Mouse (Mus musculus) embryonic facial prominence, embryonic 13.5 days (tissue): ENCODE data around the gene Scamp2. TPM values are rescaled to one million over a fixed set of nuclear protein-coding genes. Genes with fewer than 3 reads are reported as not detected.

Source experiments
- ATAC-seq: fragments of 200-750 bp; cut with Nextera tagmentation; 2 replicates; pipeline ENCODE4 v1.8.0; 2017; ENCODE audit warnings: low read depth; ENCODE audit not compliant: insufficient number of reproducible peaks, insufficient read depth, low FRiP score, low TSS enrichment
- H3K27ac ChIP-seq: fragments of 300-500 bp; sonication (generic); 2 replicates; pipeline ENCODE4 v1.5.1; 2015; ENCODE audit warnings: moderate library complexity, mild to moderate bottlenecking, inconsistent platforms
- H3K27me3 ChIP-seq: fragments of 300-500 bp; sonication (generic); 2 replicates; pipeline ENCODE4 v1.6.1; 2015; ENCODE audit warnings: mild to moderate bottlenecking, inconsistent platforms
- H3K36me3 ChIP-seq: fragments of 300-500 bp; sonication (generic); 2 replicates; pipeline ENCODE4 v1.6.1; 2015; ENCODE audit warnings: mild to moderate bottlenecking, inconsistent platforms
- H3K4me1 ChIP-seq: fragments of 300-500 bp; sonication (generic); 2 replicates; pipeline ENCODE4 v1.6.1; 2015; ENCODE audit warnings: inconsistent platforms
- H3K4me2 ChIP-seq: fragments of 300-500 bp; sonication (generic); 2 replicates; pipeline ENCODE4 v1.6.1; 2015; ENCODE audit warnings: moderate library complexity, mild to moderate bottlenecking, inconsistent platforms
- H3K4me3 ChIP-seq: fragments of 300-500 bp; sonication (generic); 2 replicates; pipeline ENCODE4 v1.5.1; 2015; ENCODE audit warnings: mild to moderate bottlenecking, inconsistent platforms
- H3K9ac ChIP-seq: fragments of 300-500 bp; sonication (generic); 2 replicates; pipeline ENCODE4 v1.6.1; 2015; ENCODE audit warnings: mild to moderate bottlenecking, inconsistent platforms
- H3K9me3 ChIP-seq: fragments of 300-500 bp; sonication (generic); 2 replicates; pipeline ENCODE4 v1.6.1; 2016; ENCODE audit warnings: inconsistent platforms
- WGBS: fragments of 180-500 bp; shearing (Covaris S2); methylation state at CpG from one replicate; pipeline ENCODE4 v1.1.7; 2015; ENCODE audit warnings: mixed read lengths; 5-methylcytosine and 5-hydroxymethylcytosine counted together
- polyA plus RNA-seq: library from polyadenylated mRNA; unstranded; fragments of >200 nt; fragmentation: Nextera tagmentation; extraction: Ambion mirVana; gene quantifications from 2 replicates; pipeline ENCODE4 v1.2.1, GENCODE M21; 2015

The Scamp2 gene
- polyA plus RNA-seq, 1 experiment from 2014 or later: 61.7 TPM

DNA sequence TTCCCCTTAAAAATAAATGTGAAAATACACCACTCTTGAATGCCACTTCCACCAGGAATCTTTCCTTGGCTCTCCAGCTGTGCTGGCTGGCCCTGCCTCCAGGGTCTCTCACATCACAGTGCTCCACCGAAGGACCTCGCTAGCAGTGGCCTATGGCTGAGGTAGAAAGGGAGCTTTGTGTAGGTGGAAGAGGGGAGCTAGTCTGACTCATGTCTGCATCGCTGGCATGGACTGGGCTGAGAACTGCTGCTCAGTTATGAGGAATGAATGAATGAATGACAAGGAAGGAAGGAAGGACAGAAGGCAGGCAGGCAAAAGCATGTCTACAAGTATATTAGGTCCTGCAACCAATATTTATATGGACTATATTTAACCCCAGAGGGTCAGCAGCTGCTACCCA is 76.5 kb downstream of the Scamp2 start:
- Histone ChIP-seq H3K4me2 (peak overlapping the region; percentile 53), H3K4me3 (no peak overlapping the region), H3K27ac (peak overlapping the region; percentile 89), H3K9me3 (no peaks in the 10 kb centered on the region), H3K9ac (peak overlapping the region; percentile 49; the same call in 1 of the 2 replicates), H3K36me3 (peaks cover 12% of the 10 kb centered on the region), H3K27me3 (no peaks in the 10 kb centered on the region), H3K4me1 (peaks cover 60% of the 10 kb centered on the region)
- WGBS: 24% methylated on average over 3 of the region's 3 CpGs
- no peak for ATAC-seq

DNA sequence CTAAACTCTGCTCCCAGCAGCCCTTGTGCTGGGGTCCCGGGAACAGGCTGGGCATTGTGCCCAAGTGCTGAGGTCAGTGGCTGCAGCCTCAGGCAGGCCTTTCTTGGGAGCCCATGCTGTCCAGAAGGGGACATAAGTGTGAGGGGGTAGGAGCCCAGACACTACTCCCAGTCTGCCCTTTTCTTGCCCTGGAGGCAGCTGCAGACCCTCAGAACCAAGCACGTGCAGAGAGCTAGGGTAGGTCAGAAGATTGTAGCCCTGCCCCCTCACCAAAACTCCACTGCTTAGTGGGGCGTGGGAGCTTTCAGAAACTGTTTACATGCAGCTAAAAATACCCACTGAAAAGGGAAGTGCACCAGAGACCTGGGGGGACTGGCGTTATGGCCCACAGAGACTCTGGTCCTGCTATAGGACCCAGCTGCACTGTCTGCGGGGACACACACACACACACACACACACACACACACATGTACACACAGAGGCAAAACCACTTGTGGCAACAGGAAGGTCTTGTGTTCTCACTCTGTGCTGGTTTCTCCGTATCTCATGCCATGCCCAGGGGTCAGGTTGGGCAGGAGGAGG is 77.1 kb downstream of the Scamp2 start:
- H3K27me3 ChIP-seq: no peaks in the 10 kb centered on the region
- peak overlapping the region; percentile 53 for H3K4me2 ChIP-seq
- 16% methylated on average over 6 of the region's 6 CpGs for WGBS
- no peaks in the 10 kb centered on the region for H3K9me3 ChIP-seq
- H3K4me3 ChIP-seq: no peak overlapping the region
- H3K4me1 ChIP-seq: peaks cover 66% of the 10 kb centered on the region
- peak overlapping the region; percentile 60; the same call in 1 of the 2 replicates for H3K9ac ChIP-seq
- ATAC-seq: no peak
- peaks cover 15% of the 10 kb centered on the region for H3K36me3 ChIP-seq
- peak overlapping the region; percentile 89 for H3K27ac ChIP-seq

Other genes with a start within 250 kb of the Scamp2 start
- 27.9 and 30.0 TPM in 2 replicates for gene Ppcdc, start 120.8 kb upstream of the Scamp2 start, polyA plus RNA-seq
- gene Scamp5, start 92.9 kb upstream of the Scamp2 start, polyA plus RNA-seq: 14.8 and 16.4 TPM in 2 replicates
- gene Rpp25, start 56.9 kb upstream of the Scamp2 start, polyA plus RNA-seq: 0.61 and 1.3 TPM in 2 replicates
- gene Cox5a, start 39.7 kb upstream of the Scamp2 start, polyA plus RNA-seq: 473 and 528 TPM in 2 replicates
- gene Fam219b, start 23.4 kb upstream of the Scamp2 start, polyA plus RNA-seq: 25.1 and 28.9 TPM in 2 replicates
- 47.1 and 48.8 TPM in 2 replicates for gene Mpi, start 8.2 kb upstream of the Scamp2 start, polyA plus RNA-seq
- gene Ulk3, start 28.5 kb downstream of the Scamp2 start, polyA plus RNA-seq: 20.3 and 26.9 TPM in 2 replicates
- not detected in 2 replicates for gene Cplx3, start 45.3 kb downstream of the Scamp2 start, polyA plus RNA-seq
- gene Lman1l, start 59.8 kb downstream of the Scamp2 start, polyA plus RNA-seq: not detected in 2 replicates
- gene Csk, start 92.7 kb downstream of the Scamp2 start, polyA plus RNA-seq: 32.4 and 38.0 TPM in 2 replicates
- gene Cyp1a2, start 122.8 kb downstream of the Scamp2 start, polyA plus RNA-seq: not detected in 2 replicates
- not detected in 2 replicates for gene Cyp1a1, start 127.0 kb downstream of the Scamp2 start, polyA plus RNA-seq
- 34.2 and 35.0 TPM in 2 replicates for gene Edc3, start 147.6 kb downstream of the Scamp2 start, polyA plus RNA-seq
- gene Clk3, start 204.9 kb downstream of the Scamp2 start, polyA plus RNA-seq: 71.7 and 74.5 TPM in 2 replicates